Mouse (Mus musculus) E14TG2a.4 (cell line): ENCODE data around the gene Slc35b4.
A peak's percentile ranks its signal among the peaks of the same experiment; 100 is the strongest.

ENCODE experiments used
- H3K27me3 ChIP-seq: 2 replicates; pipeline ENCODE4 v1.6.1; 2014; ENCODE audit warnings: low read length, control low read depth; ENCODE audit not compliant: insufficient read depth
- H3K36me3 ChIP-seq: 2 replicates; pipeline ENCODE4 v1.6.1; 2014; ENCODE audit warnings: low read length, control low read depth; ENCODE audit not compliant: insufficient read depth
- H3K4me1 ChIP-seq: replicated peaks from 2 replicates; pipeline ENCODE4 v1.6.1; 2014; ENCODE audit warnings: low read depth, low read length, control low read depth
- H3K4me3 ChIP-seq: replicated peaks from 2 replicates; pipeline ENCODE4 v1.5.1; 2014; ENCODE audit warnings: mild to moderate bottlenecking, low read length
- H3K9me3 ChIP-seq: 2 replicates; pipeline ENCODE4 v1.6.1; 2014; ENCODE audit warnings: low read length, control low read depth
- CTCF ChIP-seq: conservative IDR thresholded peaks from 2 replicates; pipeline ENCODE4 v1.5.1; 2014; ENCODE audit warnings: low read length
- NANOG ChIP-seq: IDR thresholded peaks from 2 replicates; pipeline ENCODE4 v1.6.1; 2014; ENCODE audit warnings: borderline replicate concordance, low read length, mixed read lengths
- POU5F1 ChIP-seq: IDR thresholded peaks from 2 replicates; pipeline ENCODE4 v1.6.1; 2014; ENCODE audit warnings: low read length, borderline replicate concordance

Slc35b4 gene

GRCm38 (mm10) chr6:34176864-34177247 is at the start of gene Slc35b4:
Gene Slc35b4, minus strand, starts transcription at chr6:34177111.
- TF ChIP-seq NANOG (no peak), CTCF (no peak), POU5F1 (no peak)
- H3K36me3 ChIP-seq = 0 out of 2 replicates have a peak, but pooled peaks cover 7% of the 10 kb centered on the region
- peak within 1 kb of the TSS; percentile 95 for H3K4me3 ChIP-seq

GRCm38 (mm10) chr6:34225004-34225599 is 48.2 kb upstream of the Slc35b4 start:
- H3K36me3 ChIP-seq = no peaks in the 10 kb centered on the region
- peaks cover 14% of the 10 kb centered on the region; the same call in 1 of the 2 replicates for H3K27me3 ChIP-seq
- H3K4me1 ChIP-seq = peaks cover 16% of the 10 kb centered on the region
- peaks cover 8% of the 10 kb centered on the region for H3K9me3 ChIP-seq
- H3K4me3 ChIP-seq = no peak overlapping the region
- TF ChIP-seq POU5F1 (no peak), CTCF (peak; percentile 79)

More at GRCm38 (mm10) chr6:34176864-34177247, at the start of gene Slc35b4:
- Histone ChIP-seq H3K9me3 (peaks cover 13% of the 10 kb centered on the region), H3K4me1 (peaks cover 61% of the 10 kb centered on the region), H3K27me3 (no peaks in the 10 kb centered on the region)

GRCm38 (mm10) chr6:34216450-34217319 is 39.8 kb upstream of the Slc35b4 start:
- Histone ChIP-seq H3K27me3 (peaks cover 5% of the 10 kb centered on the region; the same call in 1 of the 2 replicates), H3K4me3 (no peak overlapping the region), H3K4me1 (peaks cover 21% of the 10 kb centered on the region), H3K9me3 (no peaks in the 10 kb centered on the region), H3K36me3 (no peaks in the 10 kb centered on the region)
- TF ChIP-seq POU5F1 (no peak), CTCF (no peak), NANOG (no peak)

GRCm38 (mm10) chr6:34205754-34206153 is 28.8 kb upstream of the Slc35b4 start:
- H3K4me3 ChIP-seq = no peak overlapping the region
- no peaks in the 10 kb centered on the region for H3K27me3 ChIP-seq
- TF ChIP-seq NANOG (no peak), CTCF (no peak), POU5F1 (no peak)
- peaks cover 17% of the 10 kb centered on the region for H3K4me1 ChIP-seq
- no peaks in the 10 kb centered on the region for H3K9me3 ChIP-seq
- H3K36me3 ChIP-seq = no peaks in the 10 kb centered on the region

- Histone ChIP-seq H3K27me3 (no peaks in the 10 kb centered on the region), H3K4me3 (no peak overlapping the region), H3K36me3 (no peaks in the 10 kb centered on the region), H3K4me1 (peaks cover 17% of the 10 kb centered on the region), H3K9me3 (no peaks in the 10 kb centered on the region)
- TF ChIP-seq NANOG (no peak), CTCF (peak; percentile 38)
These were observed 28.2 kb upstream of the Slc35b4 start for GRCm38 (mm10) chr6:34204971-34205572.

GRCm38 (mm10) chr6:34203503-34203902 is 26.6 kb upstream of the Slc35b4 start:
- Histone ChIP-seq H3K27me3 (no peaks in the 10 kb centered on the region), H3K4me1 (peaks cover 17% of the 10 kb centered on the region), H3K9me3 (no peaks in the 10 kb centered on the region), H3K36me3 (no peaks in the 10 kb centered on the region), H3K4me3 (no peak overlapping the region)
- no peak for TF ChIP-seq CTCF
- no peak for TF ChIP-seq NANOG
- no peak for TF ChIP-seq POU5F1

GRCm38 (mm10) chr6:34194981-34195380 is 18.1 kb upstream of the Slc35b4 start:
- H3K36me3 ChIP-seq = no peaks in the 10 kb centered on the region; the same call in 1 of the 2 replicates
- peak; percentile 30 for TF ChIP-seq CTCF
- TF ChIP-seq POU5F1 = no peak
- peaks cover 41% of the 10 kb centered on the region for H3K9me3 ChIP-seq
- peaks cover 4% of the 10 kb centered on the region; the same call in 1 of the 2 replicates for H3K4me1 ChIP-seq
- no peaks in the 10 kb centered on the region for H3K27me3 ChIP-seq
- no peak overlapping the region for H3K4me3 ChIP-seq

- Histone ChIP-seq H3K36me3 (no peaks in the 10 kb centered on the region; the same call in 1 of the 2 replicates), H3K9me3 (peaks cover 52% of the 10 kb centered on the region), H3K4me1 (peaks cover 9% of the 10 kb centered on the region; the same call in 1 of the 2 replicates), H3K27me3 (no peaks in the 10 kb centered on the region), H3K4me3 (no peak overlapping the region)
- no peak for TF ChIP-seq POU5F1
- peak; percentile 53 for TF ChIP-seq CTCF
- no peak for TF ChIP-seq NANOG
These were observed 17.0 kb upstream of the Slc35b4 start for GRCm38 (mm10) chr6:34193708-34194475.
